Mouse (Mus musculus) embryo, embryonic 10.5 days (tissue): ENCODE measurements around the gene Tmem56.

Experiments
- DNase-seq: peaks from one replicate; pipeline ENCODE4 v3.0.0-alpha.2; 2015; ENCODE audit warnings: low spot score

The Tmem56 gene

GRCm38 (mm10) chr3:121282998-121283397 is at the start of gene Tmem56:
Gene Tmem56 (minus strand): TSS chr3:121283098.
- no peak for DNase-seq

DNA sequence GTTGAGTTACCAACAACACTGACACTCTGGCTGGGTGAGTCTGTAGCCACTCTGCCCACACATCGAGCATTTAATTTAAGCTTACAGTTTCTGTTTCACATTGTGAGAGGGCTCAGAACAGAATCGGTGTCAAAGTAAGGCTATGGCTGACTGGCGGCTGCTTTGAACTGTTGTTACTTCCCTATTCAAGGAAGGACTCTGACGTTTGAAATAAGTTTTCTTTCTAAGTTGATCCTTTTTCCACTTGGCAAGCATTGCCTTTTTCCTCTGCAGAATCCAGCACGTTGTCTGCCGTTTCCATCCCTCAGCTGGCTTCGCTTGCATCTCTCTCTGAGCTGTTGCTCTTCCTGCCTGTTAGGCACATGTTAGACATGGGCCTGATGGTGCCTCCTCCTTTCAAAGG is 47.3 kb upstream of the Tmem56 start:
- DNase-seq, result no peak

GRCm38 (mm10) chr3:121329647-121330046 is 46.7 kb upstream of the Tmem56 start:
- DNase-seq, result no peak

GRCm38 (mm10) chr3:121327406-121327805 is 44.5 kb upstream of the Tmem56 start:
- DNase-seq, result no peak

DNA sequence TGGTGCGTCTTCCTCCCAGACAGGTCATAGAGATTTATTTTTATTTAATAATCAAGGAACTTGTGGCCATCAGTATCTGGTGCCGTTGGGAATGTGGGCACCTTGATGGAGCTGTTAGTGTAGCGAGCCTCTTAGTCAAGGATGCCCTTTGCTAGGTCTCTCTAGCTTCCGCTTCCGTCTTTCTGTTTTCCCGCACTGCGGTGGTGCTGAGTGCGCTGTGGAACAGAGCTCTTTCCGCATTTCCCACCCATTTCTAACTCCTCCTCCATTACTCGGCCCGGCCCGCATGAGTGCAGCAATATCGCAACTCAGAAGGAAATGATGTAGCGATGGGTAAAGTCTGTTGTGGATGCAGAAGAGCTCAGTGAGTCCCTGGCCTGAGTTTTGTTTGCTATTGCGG is 40.5 kb upstream of the Tmem56 start:
- DNase-seq, result no peak

GRCm38 (mm10) chr3:121320896-121321295 is 38.0 kb upstream of the Tmem56 start:
- no peak for DNase-seq

DNA sequence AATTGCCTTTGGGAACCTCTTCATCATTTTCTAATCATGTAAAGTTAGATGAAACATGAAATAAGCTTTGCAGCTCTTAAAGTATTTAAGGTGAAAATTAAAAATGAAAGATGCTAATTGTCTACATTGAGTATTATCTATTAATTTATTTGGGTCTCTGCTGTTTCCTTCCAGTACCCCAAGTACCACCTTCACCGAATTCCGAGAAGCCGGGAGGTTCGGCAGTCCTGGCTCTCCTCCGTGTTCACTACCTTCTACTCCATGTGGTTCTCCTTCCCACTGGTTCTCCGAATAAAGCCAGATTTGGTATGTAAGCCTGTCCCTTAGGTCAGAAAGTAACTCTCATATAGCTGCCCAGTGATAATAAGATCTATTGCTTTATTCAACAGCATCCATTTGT is 37.0 kb upstream of the Tmem56 start:
- no peak for DNase-seq

- DNase-seq, result no peak
Measured at GRCm38 (mm10) chr3:121315498-121315897, 32.6 kb upstream of the Tmem56 start.

DNA sequence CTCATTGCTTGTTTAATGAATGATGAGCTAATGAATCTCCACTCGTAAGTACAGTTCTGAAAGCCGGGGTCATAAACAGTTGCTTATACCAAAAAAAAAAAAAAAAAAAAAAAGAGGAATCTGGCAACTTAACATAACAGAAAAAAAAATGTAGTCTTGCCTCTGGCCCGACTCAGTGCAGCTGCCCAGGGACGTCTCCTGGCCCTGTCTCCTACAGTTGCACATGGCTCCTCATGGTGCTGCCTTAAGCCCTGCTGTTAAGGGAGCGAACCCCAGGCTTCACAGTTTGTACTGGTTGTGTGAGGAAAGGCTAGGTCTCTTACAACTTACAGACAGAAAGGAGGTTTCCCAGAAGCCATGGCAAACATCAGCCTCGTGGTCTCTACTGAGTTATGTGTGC is 31.3 kb upstream of the Tmem56 start:
- DNase-seq, result no peak

GRCm38 (mm10) chr3:121312979-121313378 is 30.1 kb upstream of the Tmem56 start:
- no peak for DNase-seq

GRCm38 (mm10) chr3:121312426-121312825 is 29.5 kb upstream of the Tmem56 start:
- no peak for DNase-seq

- DNase-seq, result peak; percentile 40
Measured at GRCm38 (mm10) chr3:121309896-121310714, 27.2 kb upstream of the Tmem56 start.

- no peak for DNase-seq
Measured at GRCm38 (mm10) chr3:121309429-121309828, 26.5 kb upstream of the Tmem56 start.

GRCm38 (mm10) chr3:121308935-121309334 is 26.0 kb upstream of the Tmem56 start:
- DNase-seq, result no peak

DNA sequence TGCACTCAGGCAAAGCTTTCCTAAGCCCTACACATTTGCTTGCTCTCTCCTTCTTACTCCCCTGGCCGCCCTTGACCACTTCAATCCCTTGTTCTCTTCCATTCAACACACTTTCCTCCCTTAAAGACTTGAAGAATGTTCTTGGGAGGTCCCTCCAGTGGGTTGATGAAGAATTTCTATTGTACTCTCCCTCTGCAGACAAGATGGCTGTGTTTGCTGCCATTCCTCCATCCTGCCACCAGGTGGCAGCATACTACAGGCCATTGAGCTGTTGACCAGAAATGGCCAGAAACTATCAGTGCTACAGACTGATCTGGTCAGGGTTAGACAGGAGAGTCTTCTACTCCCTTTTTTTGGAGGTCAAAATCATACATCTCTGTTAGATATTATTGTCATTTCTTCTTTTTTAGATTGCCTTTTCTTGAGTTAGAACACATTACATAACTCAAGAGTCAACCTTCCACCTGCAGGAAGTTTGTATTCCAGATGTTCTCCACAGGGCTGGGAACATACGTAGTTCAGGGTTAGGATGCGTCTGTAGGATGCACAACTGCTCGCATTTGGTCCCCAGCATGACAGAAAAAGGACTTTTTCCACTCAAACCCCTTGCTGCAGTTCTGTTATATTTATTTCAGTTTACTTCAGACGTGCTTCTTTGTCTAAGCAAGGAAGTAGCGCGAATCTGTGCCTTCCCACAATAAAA is 24.8 kb upstream of the Tmem56 start:
- peak; percentile 92 for DNase-seq

GRCm38 (mm10) chr3:121306641-121307040 is 23.7 kb upstream of the Tmem56 start:
- DNase-seq, result peak; percentile 33

- no peak for DNase-seq
Measured at GRCm38 (mm10) chr3:121294200-121294599, 11.3 kb upstream of the Tmem56 start.

- DNase-seq, result peak; percentile 98
Measured at GRCm38 (mm10) chr3:121291560-121292258, 8.8 kb upstream of the Tmem56 start, which contains the start of gene Alg14. Gene Alg14 (plus strand): TSS chr3:121291773.

DNA sequence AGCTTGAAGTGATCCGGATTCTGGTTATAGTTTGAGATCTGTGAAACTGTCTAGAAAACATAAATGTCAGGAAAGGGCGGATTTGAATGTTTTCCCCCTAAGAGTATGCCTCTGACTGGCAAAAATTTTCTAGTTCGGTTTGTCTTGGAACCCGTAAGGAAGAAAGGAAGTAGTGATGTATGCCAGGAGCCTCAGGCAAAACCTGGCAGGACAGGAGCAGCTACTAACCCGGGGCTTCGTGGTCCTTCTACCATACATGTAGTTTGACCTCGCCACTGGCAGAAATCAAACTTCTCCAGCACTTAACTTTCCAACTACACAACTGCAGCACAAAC is 8.3 kb upstream of the Tmem56 start:
- no peak for DNase-seq

GRCm38 (mm10) chr3:121290681-121291080 is 7.8 kb upstream of the Tmem56 start:
- no peak for DNase-seq

DNA sequence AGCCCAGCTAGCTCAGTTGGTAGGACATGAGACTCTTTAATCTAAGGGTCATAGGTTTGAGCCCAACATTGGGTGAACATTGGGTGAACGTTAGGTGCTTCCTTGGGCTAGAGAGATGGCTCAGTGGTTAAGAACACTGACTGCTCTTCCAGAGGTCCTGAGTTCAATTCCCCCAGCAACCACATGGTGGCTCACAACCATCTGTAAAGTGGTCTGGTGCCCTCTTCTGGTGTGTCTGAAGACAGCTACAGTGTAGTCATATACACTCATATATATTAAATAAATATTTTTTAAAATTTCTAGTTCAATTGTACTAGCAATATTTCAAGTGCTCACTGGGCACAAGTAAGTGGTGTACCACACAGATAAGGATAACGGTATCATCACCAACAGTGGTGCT is 4.3 kb upstream of the Tmem56 start:
- no peak for DNase-seq

- DNase-seq, result no peak
Measured at GRCm38 (mm10) chr3:121285219-121285618, 2.3 kb upstream of the Tmem56 start.

DNA sequence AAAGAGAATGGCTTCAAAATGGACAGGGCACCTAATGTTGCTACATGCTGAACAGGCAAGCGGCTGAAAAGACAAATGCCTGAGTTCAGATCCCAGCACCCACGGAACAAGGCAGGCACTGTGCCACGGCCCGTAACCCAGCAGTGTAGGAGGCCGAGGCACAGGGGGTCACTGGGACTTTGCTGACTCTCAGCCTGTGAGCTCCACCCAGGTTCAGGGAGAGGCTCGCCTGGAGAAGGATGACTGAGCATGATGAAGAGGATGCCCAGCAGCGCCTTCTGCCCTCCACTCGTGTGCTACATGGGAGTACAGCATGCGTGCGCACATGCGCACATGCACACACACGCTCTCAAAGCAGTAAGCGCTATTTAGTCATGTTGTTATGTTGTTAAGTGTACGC is 3.2 kb downstream of the Tmem56 start:
- DNase-seq, result no peak
